Mouse (Mus musculus) intestine, postnatal 0 days (tissue): ENCODE results near the gene Klhl32. TPM values are rescaled to one million over a fixed set of nuclear protein-coding genes. Genes with fewer than 3 reads are reported as not detected.

ENCODE experiments used
- ATAC-seq: fragments of 200-750 bp; cut with Nextera tagmentation; 2 replicates; pipeline ENCODE4 v1.8.0; 2017; ENCODE audit warnings: mild to moderate bottlenecking, moderate TSS enrichment, moderate library complexity
- H3K27ac ChIP-seq: fragments of 300-500 bp; sonication (generic); 2 replicates; pipeline ENCODE4 v1.5.1; 2014; ENCODE audit warnings: mild to moderate bottlenecking, low read depth, low read length, moderate library complexity
- H3K27me3 ChIP-seq: fragments of 300-500 bp; sonication (generic); replicated peaks from 2 replicates; pipeline ENCODE4 v1.6.1; 2014; ENCODE audit warnings: low read length, mixed read lengths; ENCODE audit not compliant: control insufficient read depth, insufficient read depth
- H3K36me3 ChIP-seq: fragments of 300-500 bp; sonication (generic); 2 replicates; pipeline ENCODE4 v1.6.1; 2014; ENCODE audit warnings: mild to moderate bottlenecking, moderate library complexity; ENCODE audit not compliant: control insufficient read depth, insufficient read depth
- H3K4me1 ChIP-seq: fragments of 300-500 bp; sonication (generic); replicated peaks from 2 replicates; pipeline ENCODE4 v1.6.1; 2014; ENCODE audit warnings: antibody characterized with exemption, low read length, mixed read lengths; ENCODE audit not compliant: control insufficient read depth, insufficient read depth
- H3K4me2 ChIP-seq: fragments of 300-500 bp; sonication (generic); replicated peaks from 2 replicates; pipeline ENCODE4 v1.6.1; 2014; ENCODE audit warnings: low read depth, mild to moderate bottlenecking, moderate library complexity
- H3K4me3 ChIP-seq: fragments of 300-500 bp; sonication (generic); 2 replicates; pipeline ENCODE4 v1.5.1; 2014; ENCODE audit warnings: low read depth, low read length
- H3K9ac ChIP-seq: fragments of 300-500 bp; sonication (generic); 2 replicates; pipeline ENCODE4 v1.6.1; 2014; ENCODE audit warnings: mild to moderate bottlenecking, low read depth, low read length
- H3K9me3 ChIP-seq: fragments of 300-500 bp; sonication (generic); 2 replicates; pipeline ENCODE4 v1.6.1; 2016; ENCODE audit warnings: mixed run types; ENCODE audit not compliant: control insufficient read depth
- CTCF ChIP-seq: sonication (generic); IDR thresholded peaks from 2 replicates; pipeline ENCODE4 v1.5.1; 2016; ENCODE audit warnings: low read depth, mild to moderate bottlenecking, control low read depth, antibody characterized with exemption, moderate library complexity
- WGBS: fragments of 180-500 bp; shearing (Covaris S2); extraction: QIAGEN DNeasy Blood & Tissue Kit; methylation state at CpG from one replicate; pipeline ENCODE4 v1.1.7; 2014; 5-methylcytosine and 5-hydroxymethylcytosine counted together
- polyA plus RNA-seq: library from polyadenylated mRNA; unstranded; fragments of >200 nt; fragmentation: Nextera tagmentation; extraction: Ambion mirVana; gene quantifications from 2 replicates; pipeline ENCODE4 v1.2.1, GENCODE M21; 2015

Gene Klhl32
- polyA plus RNA-seq, 1 experiment from 2014 or later = 2.6 TPM

DNA sequence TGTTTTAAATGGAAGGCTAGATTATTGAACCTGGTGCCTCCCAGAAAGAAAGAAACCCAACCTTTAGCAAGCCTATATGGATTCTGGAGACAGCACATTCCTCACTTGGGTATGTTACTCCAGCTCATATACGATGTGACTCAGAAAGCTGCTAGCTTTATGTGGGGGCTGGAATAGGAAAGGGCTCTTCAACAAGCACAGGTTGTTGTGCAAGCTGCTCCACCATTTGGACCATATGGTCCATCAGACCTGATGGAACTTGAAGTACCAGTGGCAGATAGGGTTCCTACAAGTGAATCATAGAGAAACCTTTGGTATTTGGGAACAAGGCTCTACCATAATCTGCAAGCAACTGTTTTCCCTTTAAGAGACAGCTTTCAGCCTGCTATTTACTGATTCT is 92.0 kb downstream of the Klhl32 start:
- no peak overlapping the region for H3K9ac ChIP-seq
- H3K27me3 ChIP-seq = no peaks in the 10 kb centered on the region
- 97% methylated on average over 1 of the region's 1 CpGs for WGBS
- no peak for TF ChIP-seq CTCF
- no peak overlapping the region for H3K27ac ChIP-seq
- no peaks in the 10 kb centered on the region for H3K9me3 ChIP-seq
- no peaks in the 10 kb centered on the region for H3K36me3 ChIP-seq
- H3K4me3 ChIP-seq = no peak overlapping the region
- H3K4me2 ChIP-seq = no peak overlapping the region
- ATAC-seq = no peak
- H3K4me1 ChIP-seq = no peaks in the 10 kb centered on the region

DNA sequence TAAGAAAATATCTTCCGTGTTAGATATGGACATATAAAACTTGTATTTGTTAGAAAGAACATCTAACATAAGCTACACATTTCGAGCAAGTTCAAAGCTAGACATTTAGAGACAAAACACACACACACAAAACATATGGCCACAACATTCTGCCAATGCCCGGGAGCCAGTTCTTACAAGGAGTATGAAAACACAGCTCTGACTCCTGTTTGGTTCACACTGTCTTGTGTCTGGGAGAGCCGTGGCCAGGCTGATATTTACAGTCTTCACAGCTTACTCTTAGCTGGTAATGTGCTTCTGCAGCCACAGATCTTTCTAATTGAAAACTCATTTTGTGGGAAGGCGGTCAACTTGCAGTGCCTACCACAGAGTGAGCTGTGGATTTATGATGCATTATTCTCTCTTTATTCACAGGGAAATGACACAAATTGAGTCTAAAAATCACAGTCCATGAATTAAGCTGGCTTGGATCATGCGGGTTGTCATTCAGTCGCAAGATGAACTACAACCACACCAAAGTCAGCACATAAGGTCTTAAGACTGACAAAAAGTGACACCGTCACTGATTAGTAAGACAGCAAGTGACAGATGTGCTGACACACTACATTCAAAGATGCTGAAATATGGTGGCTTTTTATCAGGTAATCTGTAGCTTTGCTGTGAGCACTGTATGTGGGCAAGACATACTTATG is 98.3 kb downstream of the Klhl32 start:
- 80% methylated on average over 8 of the region's 8 CpGs for WGBS
- no peaks in the 10 kb centered on the region for H3K27me3 ChIP-seq
- H3K27ac ChIP-seq = no peak overlapping the region
- no peaks in the 10 kb centered on the region for H3K4me1 ChIP-seq
- no peaks in the 10 kb centered on the region for H3K36me3 ChIP-seq
- H3K9me3 ChIP-seq = no peaks in the 10 kb centered on the region
- no peak for TF ChIP-seq CTCF
- H3K4me3 ChIP-seq = no peak overlapping the region
- H3K4me2 ChIP-seq = no peak overlapping the region
- H3K9ac ChIP-seq = no peak overlapping the region
- no peak for ATAC-seq

DNA sequence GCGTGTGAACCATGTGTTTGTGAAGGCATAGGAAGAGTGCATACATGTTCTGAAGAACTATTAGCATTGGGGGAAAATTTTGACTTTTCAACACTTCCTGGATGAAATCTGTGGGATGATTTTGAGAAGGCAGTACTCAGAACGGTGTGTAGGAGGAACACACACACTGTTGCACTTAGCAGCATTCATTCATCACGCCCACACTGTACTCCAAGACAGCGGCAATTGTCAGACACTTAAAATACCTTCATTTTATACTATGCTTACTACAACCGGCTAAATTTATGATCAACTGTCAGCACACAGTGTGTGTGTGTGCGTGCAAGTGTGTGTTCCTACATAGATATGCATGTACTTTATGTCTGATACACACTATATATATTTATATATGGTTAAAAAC is 113.8 kb downstream of the Klhl32 start:
- no peak for TF ChIP-seq CTCF
- no peak overlapping the region for H3K4me2 ChIP-seq

DNA sequence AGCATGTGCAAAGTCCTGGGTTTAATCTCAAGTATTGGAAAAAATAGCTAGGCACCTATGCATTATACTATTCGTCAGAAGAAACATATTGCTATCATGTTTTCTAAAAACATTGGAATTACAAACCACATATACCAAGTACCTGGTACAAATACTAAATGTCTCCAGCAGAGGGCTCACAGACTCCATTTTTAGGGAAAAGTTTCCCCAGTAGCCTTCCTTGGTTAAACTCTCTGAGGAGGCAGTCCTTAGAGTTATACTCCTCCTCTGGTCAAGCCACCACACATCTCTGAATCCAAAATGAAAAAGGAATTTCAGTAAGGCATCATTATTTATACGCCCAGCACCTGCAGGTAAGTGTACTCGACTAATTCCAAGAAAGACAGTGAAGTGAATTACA is 130.1 kb downstream of the Klhl32 start:
- Histone ChIP-seq H3K27me3 (no peaks in the 10 kb centered on the region), H3K27ac (no peak overlapping the region), H3K4me3 (no peak overlapping the region), H3K4me2 (no peak overlapping the region), H3K9ac (no peak overlapping the region), H3K36me3 (no peaks in the 10 kb centered on the region), H3K9me3 (no peaks in the 10 kb centered on the region), H3K4me1 (no peaks in the 10 kb centered on the region)
- 29% methylated on average over 3 of the region's 3 CpGs for WGBS
- no peak for ATAC-seq
- peak; percentile 76 for TF ChIP-seq CTCF

More for the DNA sequence above, 113.8 kb downstream of the Klhl32 start:
- WGBS = 77% methylated on average over 6 of the region's 6 CpGs
- no peaks in the 10 kb centered on the region for H3K27me3 ChIP-seq
- no peak overlapping the region for H3K27ac ChIP-seq
- H3K4me3 ChIP-seq = no peak overlapping the region
- H3K9ac ChIP-seq = no peak overlapping the region
- H3K36me3 ChIP-seq = no peaks in the 10 kb centered on the region
- no peaks in the 10 kb centered on the region for H3K4me1 ChIP-seq
- ATAC-seq = no peak
- no peaks in the 10 kb centered on the region for H3K9me3 ChIP-seq

DNA sequence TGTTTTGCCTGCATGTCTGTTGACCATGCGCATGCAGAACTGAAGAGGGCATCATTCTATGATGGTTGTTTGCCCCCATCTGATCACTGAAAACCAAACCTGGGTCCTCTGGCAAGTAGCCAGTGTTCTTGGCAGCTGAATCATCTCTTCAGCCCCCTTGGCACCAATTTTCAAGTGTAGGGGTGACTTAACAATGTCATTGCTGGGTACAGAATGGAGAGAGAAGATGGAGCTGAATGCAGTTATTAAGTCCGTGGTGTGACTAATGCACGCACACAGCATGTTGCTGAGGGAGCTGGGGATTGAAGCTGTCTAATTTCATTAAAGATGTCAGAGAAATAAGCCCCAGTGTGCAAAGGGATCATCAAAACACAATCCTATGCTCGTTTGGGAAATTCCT is 135.4 kb downstream of the Klhl32 start:
- no peak for ATAC-seq
- H3K4me3 ChIP-seq = no peak overlapping the region
- no peaks in the 10 kb centered on the region for H3K9me3 ChIP-seq
- no peaks in the 10 kb centered on the region for H3K4me1 ChIP-seq
- no peaks in the 10 kb centered on the region for H3K27me3 ChIP-seq
- no peak overlapping the region for H3K4me2 ChIP-seq
- no peaks in the 10 kb centered on the region for H3K36me3 ChIP-seq
- no peak overlapping the region for H3K9ac ChIP-seq
- no peak for TF ChIP-seq CTCF
- no peak overlapping the region for H3K27ac ChIP-seq
- 78% methylated on average over 4 of the region's 4 CpGs for WGBS

DNA sequence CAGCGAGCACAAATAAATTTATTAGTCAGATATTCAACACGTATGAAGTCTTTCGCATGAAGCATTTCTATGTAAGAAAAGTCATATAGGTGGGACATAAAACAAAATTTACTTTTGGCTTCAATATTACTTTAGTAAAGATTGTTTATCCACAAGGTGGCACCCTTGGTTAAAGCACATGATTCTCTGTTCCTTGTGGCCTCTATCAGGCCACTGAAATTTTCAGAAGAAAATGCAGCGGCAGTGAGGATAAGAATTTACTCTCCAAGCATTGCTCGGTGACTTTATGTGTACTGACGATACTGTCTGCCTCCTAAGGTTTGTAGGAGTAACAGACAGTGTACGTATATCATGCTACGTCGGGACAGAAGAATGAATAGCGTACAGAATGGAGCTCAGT is 136.6 kb downstream of the Klhl32 start:
- no peaks in the 10 kb centered on the region for H3K27me3 ChIP-seq
- no peak overlapping the region for H3K27ac ChIP-seq
- no peaks in the 10 kb centered on the region for H3K4me1 ChIP-seq
- H3K9ac ChIP-seq = no peak overlapping the region
- no peaks in the 10 kb centered on the region for H3K9me3 ChIP-seq
- H3K4me2 ChIP-seq = no peak overlapping the region
- H3K4me3 ChIP-seq = no peak overlapping the region
- peak; percentile 27; the same call in 1 of the 2 replicates for TF ChIP-seq CTCF
- no peak for ATAC-seq
- WGBS = 78% methylated on average over 10 of the region's 10 CpGs
- no peaks in the 10 kb centered on the region for H3K36me3 ChIP-seq
